Mouse (Mus musculus) splenic B cell, adult 2 months (primary cell): Measurements from ENCODE around the gene Ptprr.

Experiments used
- DNase-seq: peaks from one replicate; pipeline ENCODE4 v3.0.0-alpha.2; 2011; ENCODE audit warnings: low read depth, low spot score
- H3K27me3 ChIP-seq: 2 replicates; pipeline ENCODE4 v1.6.1; 2012; ENCODE audit warnings: mild to moderate bottlenecking, low read length, moderate library complexity, mixed read lengths; ENCODE audit not compliant: control insufficient read depth, poor library complexity, insufficient read depth, severe bottlenecking
- H3K36me3 ChIP-seq: 2 replicates; pipeline ENCODE4 v1.6.1; 2012; ENCODE audit warnings: mild to moderate bottlenecking, low read length, moderate library complexity, mixed read lengths; ENCODE audit not compliant: control insufficient read depth, poor library complexity, insufficient read depth, severe bottlenecking

Gene Ptprr

GRCm38 (mm10) chr10:116290483-116290882, 272.5 kb downstream of the Ptprr start:
- DNase-seq, result no peak
- no peaks in the 10 kb centered on the region for H3K27me3 ChIP-seq
- no peaks in the 10 kb centered on the region for H3K36me3 ChIP-seq

- no peak for DNase-seq
- H3K27me3 ChIP-seq, result no peaks in the 10 kb centered on the region
- H3K36me3 ChIP-seq, result no peaks in the 10 kb centered on the region
These were observed 273.2 kb downstream of the Ptprr start for GRCm38 (mm10) chr10:116291153-116291755.

- H3K36me3 ChIP-seq, result no peaks in the 10 kb centered on the region
- no peaks in the 10 kb centered on the region for H3K27me3 ChIP-seq
- no peak for DNase-seq
These were observed 278.4 kb downstream of the Ptprr start for GRCm38 (mm10) chr10:116296439-116296838.

GRCm38 (mm10) chr10:116297854-116298253, 279.8 kb downstream of the Ptprr start:
- no peak for DNase-seq
- H3K36me3 ChIP-seq, result no peaks in the 10 kb centered on the region

GRCm38 (mm10) chr10:116300824-116301223, 282.8 kb downstream of the Ptprr start:
- no peaks in the 10 kb centered on the region for H3K36me3 ChIP-seq
- DNase-seq, result no peak

More at GRCm38 (mm10) chr10:116297854-116298253, 279.8 kb downstream of the Ptprr start:
- H3K27me3 ChIP-seq, result no peaks in the 10 kb centered on the region

GRCm38 (mm10) chr10:116301258-116301657, 283.2 kb downstream of the Ptprr start:
- no peaks in the 10 kb centered on the region for H3K27me3 ChIP-seq
- DNase-seq, result no peak
- no peaks in the 10 kb centered on the region for H3K36me3 ChIP-seq

More at GRCm38 (mm10) chr10:116300824-116301223, 282.8 kb downstream of the Ptprr start:
- no peaks in the 10 kb centered on the region for H3K27me3 ChIP-seq

GRCm38 (mm10) chr10:116304355-116304754, 286.3 kb downstream of the Ptprr start:
- Histone ChIP-seq H3K27me3 (no peaks in the 10 kb centered on the region), H3K36me3 (no peaks in the 10 kb centered on the region)
- DNase-seq, result no peak

- Histone ChIP-seq H3K36me3 (no peaks in the 10 kb centered on the region), H3K27me3 (no peaks in the 10 kb centered on the region)
- DNase-seq, result no peak
These were observed 291.4 kb downstream of the Ptprr start for GRCm38 (mm10) chr10:116309460-116309859.

- Histone ChIP-seq H3K36me3 (no peaks in the 10 kb centered on the region), H3K27me3 (no peaks in the 10 kb centered on the region)
- no peak for DNase-seq
These were observed 292.6 kb downstream of the Ptprr start for GRCm38 (mm10) chr10:116310516-116311210.

GRCm38 (mm10) chr10:116319246-116319645, 301.2 kb downstream of the Ptprr start:
- Histone ChIP-seq H3K27me3 (no peaks in the 10 kb centered on the region), H3K36me3 (no peaks in the 10 kb centered on the region)
- peak; percentile 46 for DNase-seq
